Mouse (Mus musculus) MN1 (cell line): Measurements from ENCODE around the gene Plau.

ENCODE experiments used
- DNase-seq: peaks from one replicate; pipeline ENCODE4 v3.0.0-alpha.2; 2016; ENCODE audit warnings: low spot score

The Plau gene

GRCm38 (mm10) chr14:20844671-20845576 lies 8.5 kb downstream of the Plau start:
- no peak for DNase-seq

DNA sequence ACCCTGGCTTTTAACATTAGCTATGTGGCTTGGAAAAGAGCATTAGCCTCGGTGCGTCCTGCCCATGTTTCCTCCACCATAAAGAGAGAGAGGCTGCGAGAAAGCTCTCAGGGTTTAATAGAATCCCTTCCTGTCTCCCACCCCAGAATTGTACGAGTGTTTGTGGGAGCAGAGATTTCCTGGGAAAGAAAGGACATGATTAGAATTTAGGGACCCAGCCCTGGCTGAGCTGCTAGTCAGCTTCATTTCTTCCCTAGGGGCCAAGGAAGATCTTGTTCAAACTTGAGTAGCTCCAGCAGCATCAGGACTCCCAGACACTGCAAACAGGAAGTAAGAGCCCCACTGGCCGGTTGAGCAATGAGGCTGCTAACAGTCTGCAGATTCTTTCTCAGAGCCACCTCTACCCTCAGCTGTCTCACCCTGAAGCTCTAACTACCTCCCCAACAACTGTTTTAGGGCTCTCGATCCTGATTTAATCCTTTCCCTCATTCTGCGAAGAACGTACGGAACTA lies 9.2 kb downstream of the Plau start:
- DNase-seq: no peak

DNA sequence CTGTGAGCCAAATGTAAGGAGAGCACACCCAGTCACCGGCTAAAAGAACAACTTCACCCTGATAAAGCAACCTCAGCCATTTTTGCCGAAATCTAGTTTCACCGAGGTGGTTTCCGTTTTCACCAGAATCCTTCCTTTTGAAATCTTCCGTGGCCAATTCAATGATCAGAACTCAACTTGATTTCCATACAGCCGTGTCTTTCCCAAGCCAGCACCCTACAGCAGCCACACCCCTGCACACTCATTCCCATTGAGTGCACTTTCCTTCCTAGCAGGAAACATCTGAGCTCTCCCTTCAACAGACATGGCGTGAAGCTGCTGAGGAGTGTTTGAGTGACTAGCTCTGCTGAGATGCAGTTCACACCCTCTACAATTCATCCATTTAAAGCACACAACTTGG lies 9.8 kb downstream of the Plau start:
- no peak for DNase-seq

GRCm38 (mm10) chr14:20847637-20848129 lies 11.2 kb downstream of the Plau start:
- DNase-seq: no peak

GRCm38 (mm10) chr14:20849753-20850152 lies 13.3 kb downstream of the Plau start:
- no peak for DNase-seq

DNA sequence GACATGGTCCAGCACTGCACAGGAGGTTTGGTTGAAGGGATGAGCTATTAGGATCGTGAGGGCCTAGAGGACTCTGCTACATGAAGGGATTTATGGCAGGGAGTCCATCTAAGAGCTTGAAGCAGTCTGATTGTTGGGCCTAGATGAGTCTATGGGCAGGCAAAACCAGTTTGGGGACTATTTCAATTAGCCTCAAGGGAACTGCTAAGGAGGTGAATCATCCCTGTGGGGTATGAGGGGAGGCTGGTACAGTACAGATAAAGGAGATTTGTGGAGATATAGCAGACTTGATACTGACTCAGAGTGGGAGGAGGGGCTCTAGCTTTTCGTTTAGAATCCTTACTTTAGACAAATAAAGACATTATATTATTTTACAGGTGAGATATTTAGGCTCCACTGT lies 14.0 kb downstream of the Plau start:
- DNase-seq: no peak

- no peak for DNase-seq
Observed at GRCm38 (mm10) chr14:20851776-20852175, 15.3 kb downstream of the Plau start.

- no peak for DNase-seq
Observed at GRCm38 (mm10) chr14:20861152-20861551, 24.7 kb downstream of the Plau start.

DNA sequence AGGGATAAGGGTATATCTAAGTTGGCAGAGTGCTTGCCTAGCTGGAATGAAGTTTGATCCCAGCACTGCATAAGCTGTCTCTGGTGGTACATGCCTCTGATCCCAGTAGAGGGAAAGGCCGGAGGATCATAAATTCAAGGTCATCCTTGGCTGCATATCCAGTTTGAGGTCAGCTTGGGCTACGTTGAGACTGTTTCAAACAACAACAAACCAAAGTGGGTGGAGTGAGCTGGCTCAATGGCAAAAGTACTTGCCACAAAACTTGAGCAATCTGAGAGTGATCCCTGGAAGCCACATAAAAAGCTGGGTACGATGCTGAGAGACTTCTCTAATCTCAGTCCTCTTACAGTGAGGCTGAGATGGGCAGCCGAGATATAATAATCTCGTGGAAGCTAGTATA lies 25.1 kb downstream of the Plau start:
- DNase-seq: no peak

GRCm38 (mm10) chr14:20863306-20864065 lies 27.0 kb downstream of the Plau start:
- DNase-seq: no peak

- no peak for DNase-seq
Observed at GRCm38 (mm10) chr14:20864192-20864591, 27.7 kb downstream of the Plau start.

GRCm38 (mm10) chr14:20865604-20866003 lies 29.1 kb downstream of the Plau start:
- DNase-seq: no peak

- no peak for DNase-seq
Observed at GRCm38 (mm10) chr14:20866365-20866764, 29.9 kb downstream of the Plau start.

DNA sequence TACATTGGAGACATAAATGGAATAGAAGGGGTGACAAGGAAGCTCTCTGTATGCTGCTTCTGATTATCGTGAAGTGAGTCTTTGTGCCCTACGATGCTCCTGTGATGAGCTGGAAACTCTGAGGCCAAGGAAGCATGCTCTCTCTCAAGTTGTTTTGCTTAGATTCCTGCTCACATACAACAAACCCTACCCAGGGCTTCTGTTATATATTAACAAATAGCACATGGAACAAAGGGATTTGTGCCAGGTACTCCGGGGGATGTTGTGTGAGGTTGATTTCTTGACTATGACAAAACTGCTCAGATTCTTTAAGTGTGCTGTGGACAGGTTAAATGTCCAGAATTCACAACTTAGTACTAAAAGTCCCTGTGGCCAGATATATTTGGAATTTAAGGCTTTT lies 33.6 kb downstream of the Plau start:
- no peak for DNase-seq

DNA sequence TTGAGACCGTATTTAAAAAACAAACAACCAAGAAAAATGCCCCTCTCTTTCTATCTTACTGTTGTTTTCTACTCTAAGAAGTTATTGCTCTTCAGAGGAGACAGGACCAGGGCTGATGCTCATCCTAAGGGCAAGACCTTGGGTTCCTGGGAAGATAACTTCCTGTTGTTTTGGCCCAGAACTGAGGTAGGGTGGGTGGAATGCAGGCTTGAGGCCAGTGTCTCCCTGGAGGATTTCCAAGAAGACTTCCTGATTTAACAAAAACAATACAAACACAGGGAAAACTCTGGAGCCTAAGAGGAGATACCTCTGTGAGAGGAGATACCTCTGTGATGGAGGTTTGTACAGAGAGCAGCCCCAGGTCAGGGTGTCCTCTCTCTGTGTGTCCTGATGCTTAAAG lies 35.0 kb downstream of the Plau start:
- DNase-seq: no peak

DNA sequence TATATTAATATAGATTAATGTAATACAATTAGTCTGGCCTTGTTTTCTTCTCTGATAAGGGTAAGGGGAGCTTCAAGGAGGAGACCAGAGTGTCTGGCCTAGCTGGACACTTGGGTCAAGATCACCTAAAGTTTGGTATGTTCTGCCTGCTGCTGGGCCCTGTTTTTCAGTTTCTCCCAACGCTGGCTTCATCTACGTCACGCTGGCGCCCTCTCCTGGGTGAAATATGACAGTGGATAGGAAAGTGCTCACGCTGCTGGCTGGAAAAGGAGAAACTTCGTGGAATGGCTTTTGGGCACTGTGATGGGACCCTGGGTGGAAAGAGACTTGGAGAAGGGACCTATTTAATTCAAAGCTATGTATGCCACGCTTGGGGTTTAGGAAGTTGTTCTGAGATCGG lies 36.8 kb downstream of the Plau start:
- DNase-seq: peak; percentile 74

GRCm38 (mm10) chr14:20873931-20874330 lies 37.5 kb downstream of the Plau start:
- no peak for DNase-seq

GRCm38 (mm10) chr14:20884691-20885090 lies 48.2 kb downstream of the Plau start:
- no peak for DNase-seq

DNA sequence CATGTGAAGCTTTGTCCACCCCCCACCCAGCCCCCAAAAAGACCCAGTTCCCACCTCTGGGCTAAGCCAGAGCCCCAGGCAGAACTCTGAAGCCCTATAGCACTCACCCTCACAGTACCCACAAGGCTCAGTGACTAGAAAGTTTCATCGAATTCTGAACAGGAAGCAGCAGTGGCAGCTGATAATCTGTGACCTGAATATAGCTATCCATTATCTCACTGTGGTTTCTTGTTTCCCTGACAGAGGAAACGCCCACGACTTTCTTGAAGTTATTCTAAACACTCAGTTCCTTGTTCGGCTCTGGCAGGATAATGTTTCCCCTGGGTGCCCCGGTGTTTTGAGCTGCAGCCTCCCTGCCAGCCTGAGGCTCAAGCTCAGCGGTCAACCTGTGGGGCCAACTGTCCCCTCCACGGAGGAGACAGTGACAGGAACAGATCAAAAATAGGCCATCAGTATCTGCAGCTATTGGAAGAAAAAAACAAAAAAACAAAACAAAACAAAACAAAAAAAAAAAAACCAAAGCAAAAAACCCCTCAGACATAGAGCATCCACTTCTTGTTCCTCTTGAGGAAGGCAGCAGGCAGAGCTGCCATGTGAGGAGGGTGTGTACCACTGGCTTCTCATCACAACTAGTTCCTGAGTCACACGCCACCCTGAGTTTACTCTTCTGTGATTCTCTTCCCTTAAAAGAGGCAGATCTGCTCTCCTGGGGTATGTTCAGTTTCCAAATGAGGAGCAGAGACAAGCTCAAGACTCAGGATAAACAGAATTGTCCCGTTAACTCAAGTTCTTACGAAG lies 48.8 kb downstream of the Plau start:
- no peak for DNase-seq

DNA sequence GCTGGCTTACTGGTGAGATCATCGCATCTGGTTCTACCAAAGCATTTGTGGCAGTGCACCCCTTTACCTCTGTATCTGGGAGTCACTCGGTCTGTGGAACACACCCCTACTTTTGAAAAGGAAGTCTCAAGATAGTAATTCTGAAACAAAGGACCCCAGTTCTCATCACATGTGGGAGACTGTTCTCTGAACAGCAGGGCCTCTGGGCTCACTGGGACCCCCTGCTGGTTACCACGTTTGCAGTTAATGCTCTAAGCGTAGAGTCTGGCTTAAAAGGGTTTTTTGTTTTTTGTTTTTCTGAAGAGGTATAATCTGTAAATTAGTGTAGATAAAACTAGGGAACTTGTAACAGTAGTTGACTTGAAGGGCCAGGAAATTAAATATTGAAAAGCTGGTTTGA lies 49.8 kb downstream of the Plau start:
- DNase-seq: no peak

GRCm38 (mm10) chr14:20887541-20888085 lies 51.2 kb downstream of the Plau start:
- DNase-seq: no peak

- peak; percentile 81 for DNase-seq
Observed at GRCm38 (mm10) chr14:20891941-20892402, 55.5 kb downstream of the Plau start.
